Mouse (Mus musculus) intestine, embryonic 15.5 days (tissue): ENCODE data around the gene Ccnf. TPM values are rescaled to one million over a fixed set of nuclear protein-coding genes. Genes with fewer than 3 reads are reported as not detected.

Experiments used
- ATAC-seq: fragments of 200-750 bp; cut with Nextera tagmentation; 2 replicates; pipeline ENCODE4 v1.8.0; 2017; ENCODE audit warnings: moderate TSS enrichment, moderate library complexity
- H3K27ac ChIP-seq: fragments of 300-500 bp; sonication (generic); 2 replicates; pipeline ENCODE4 v1.5.1; 2015; ENCODE audit warnings: mild to moderate bottlenecking, inconsistent platforms
- H3K27me3 ChIP-seq: fragments of 300-500 bp; sonication (generic); replicated peaks from 2 replicates; pipeline ENCODE4 v1.6.1; 2015; ENCODE audit warnings: inconsistent platforms
- H3K36me3 ChIP-seq: fragments of 300-500 bp; sonication (generic); 2 replicates; pipeline ENCODE4 v1.6.1; 2015; ENCODE audit warnings: inconsistent platforms
- H3K4me1 ChIP-seq: fragments of 300-500 bp; sonication (generic); replicated peaks from 2 replicates; pipeline ENCODE4 v1.6.1; 2015; ENCODE audit warnings: inconsistent platforms
- H3K4me2 ChIP-seq: fragments of 300-500 bp; sonication (generic); replicated peaks from 2 replicates; pipeline ENCODE4 v1.6.1; 2015; ENCODE audit warnings: mild to moderate bottlenecking, inconsistent platforms
- H3K4me3 ChIP-seq: fragments of 300-500 bp; sonication (generic); replicated peaks from 2 replicates; pipeline ENCODE4 v1.5.1; 2015; ENCODE audit warnings: inconsistent platforms
- H3K9ac ChIP-seq: fragments of 300-500 bp; sonication (generic); 2 replicates; pipeline ENCODE4 v1.6.1; 2015; ENCODE audit warnings: inconsistent platforms
- H3K9me3 ChIP-seq: fragments of 300-500 bp; sonication (generic); 2 replicates; pipeline ENCODE4 v1.6.1; 2016; ENCODE audit warnings: inconsistent platforms
- WGBS: fragments of 180-500 bp; shearing (Covaris S2); methylation state at CpG from one replicate; pipeline ENCODE4 v1.1.7; 2015; 5-methylcytosine and 5-hydroxymethylcytosine counted together
- polyA plus RNA-seq: library from polyadenylated mRNA; unstranded; fragments of >200 nt; fragmentation: Nextera tagmentation; extraction: Ambion mirVana; gene quantifications from 2 replicates; pipeline ENCODE4 v1.2.1, GENCODE M21; 2015

Ccnf gene
- polyA plus RNA-seq, 1 experiment from 2014 or later: 51.9 TPM

- Histone ChIP-seq H3K27me3 (no peaks in the 10 kb centered on the region), H3K27ac (peak within 1 kb of the TSS; percentile 57; the same call in 1 of the 2 replicates), H3K36me3 (peaks cover 32% of the 10 kb centered on the region), H3K9ac (peak within 1 kb of the TSS; percentile 57), H3K4me3 (peak within 1 kb of the TSS; percentile 57), H3K4me1 (peaks cover 16% of the 10 kb centered on the region), H3K9me3 (no peaks in the 10 kb centered on the region), H3K4me2 (peak within 1 kb of the TSS; percentile 81)
- WGBS: 4% methylated on average over 41 of the region's 41 CpGs
- ATAC-seq: peak; percentile 96
Observed at GRCm38 (mm10) chr17:24220435-24221411, 30.6 kb downstream of the Ccnf start, which contains the start of gene Tedc2. Gene Tedc2, minus strand, starts transcription at chr17:24220851.

DNA sequence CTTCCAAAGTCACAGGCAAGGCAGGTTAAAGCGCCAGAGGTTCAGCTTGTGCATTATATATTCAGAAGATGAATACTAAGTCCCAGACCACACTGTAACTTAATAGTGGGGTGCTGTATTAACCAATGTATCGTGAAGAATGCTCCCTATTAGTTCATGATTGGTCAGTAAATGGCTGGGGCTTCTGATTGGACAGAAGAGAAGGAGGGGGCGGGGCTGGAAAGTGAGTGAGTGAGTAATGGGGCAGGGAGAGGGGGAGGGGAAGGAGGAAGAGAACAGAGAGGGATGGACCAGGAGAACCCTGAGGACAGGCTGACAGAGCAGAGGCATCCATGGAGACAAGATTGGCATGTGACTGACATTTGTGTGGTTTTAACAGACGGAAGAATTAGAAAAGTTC is 34.4 kb downstream of the Ccnf start:
- no peaks in the 10 kb centered on the region for H3K9me3 ChIP-seq
- H3K9ac ChIP-seq: no peak overlapping the region
- peaks cover 16% of the 10 kb centered on the region for H3K36me3 ChIP-seq
- H3K4me1 ChIP-seq: peaks cover 28% of the 10 kb centered on the region
- H3K27me3 ChIP-seq: no peaks in the 10 kb centered on the region
- WGBS: 74% methylated on average over 4 of the region's 4 CpGs
- ATAC-seq: no peak
- no peak overlapping the region for H3K27ac ChIP-seq
- no peak overlapping the region for H3K4me2 ChIP-seq
- no peak overlapping the region for H3K4me3 ChIP-seq

DNA sequence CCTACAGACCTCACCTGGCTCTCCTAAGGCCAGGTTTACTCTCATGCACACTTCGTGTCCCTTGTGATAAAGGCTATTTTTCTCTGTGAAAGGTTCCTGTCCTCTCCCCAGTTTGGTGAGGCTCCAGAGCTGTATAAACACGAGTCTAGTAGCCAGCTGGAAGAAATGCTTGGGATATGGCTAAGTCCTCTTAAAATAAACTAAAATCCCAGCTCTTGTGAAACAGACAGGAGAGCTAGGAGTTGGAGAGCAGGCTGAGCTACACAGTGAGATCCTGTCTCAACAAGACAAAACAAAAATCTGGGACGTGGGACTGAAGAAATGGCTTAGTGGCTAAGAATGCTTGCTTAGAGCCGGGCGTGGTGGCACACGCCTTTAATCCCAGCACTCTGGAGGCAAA is 38.1 kb downstream of the Ccnf start:
- Histone ChIP-seq H3K9ac (no peak overlapping the region), H3K4me3 (no peak overlapping the region), H3K27me3 (peaks cover 3% of the 10 kb centered on the region; the same call in 1 of the 2 replicates), H3K27ac (peak overlapping the region; percentile 42), H3K9me3 (no peaks in the 10 kb centered on the region), H3K36me3 (peaks cover 16% of the 10 kb centered on the region), H3K4me1 (peaks cover 43% of the 10 kb centered on the region), H3K4me2 (no peak overlapping the region)
- 51% methylated on average over 6 of the region's 6 CpGs for WGBS
- no peak for ATAC-seq

- ATAC-seq: no peak
- 40% methylated on average over 5 of the region's 5 CpGs for WGBS
- H3K4me2 ChIP-seq: peak overlapping the region; percentile 90
- H3K9ac ChIP-seq: no peak overlapping the region
- no peak overlapping the region for H3K4me3 ChIP-seq
- H3K36me3 ChIP-seq: peaks cover 14% of the 10 kb centered on the region
- H3K4me1 ChIP-seq: peaks cover 49% of the 10 kb centered on the region
- H3K9me3 ChIP-seq: no peaks in the 10 kb centered on the region
- peaks cover 10% of the 10 kb centered on the region for H3K27me3 ChIP-seq
- peak overlapping the region; percentile 41; the same call in 1 of the 2 replicates for H3K27ac ChIP-seq
Observed at GRCm38 (mm10) chr17:24212441-24213018, 38.8 kb downstream of the Ccnf start.

DNA sequence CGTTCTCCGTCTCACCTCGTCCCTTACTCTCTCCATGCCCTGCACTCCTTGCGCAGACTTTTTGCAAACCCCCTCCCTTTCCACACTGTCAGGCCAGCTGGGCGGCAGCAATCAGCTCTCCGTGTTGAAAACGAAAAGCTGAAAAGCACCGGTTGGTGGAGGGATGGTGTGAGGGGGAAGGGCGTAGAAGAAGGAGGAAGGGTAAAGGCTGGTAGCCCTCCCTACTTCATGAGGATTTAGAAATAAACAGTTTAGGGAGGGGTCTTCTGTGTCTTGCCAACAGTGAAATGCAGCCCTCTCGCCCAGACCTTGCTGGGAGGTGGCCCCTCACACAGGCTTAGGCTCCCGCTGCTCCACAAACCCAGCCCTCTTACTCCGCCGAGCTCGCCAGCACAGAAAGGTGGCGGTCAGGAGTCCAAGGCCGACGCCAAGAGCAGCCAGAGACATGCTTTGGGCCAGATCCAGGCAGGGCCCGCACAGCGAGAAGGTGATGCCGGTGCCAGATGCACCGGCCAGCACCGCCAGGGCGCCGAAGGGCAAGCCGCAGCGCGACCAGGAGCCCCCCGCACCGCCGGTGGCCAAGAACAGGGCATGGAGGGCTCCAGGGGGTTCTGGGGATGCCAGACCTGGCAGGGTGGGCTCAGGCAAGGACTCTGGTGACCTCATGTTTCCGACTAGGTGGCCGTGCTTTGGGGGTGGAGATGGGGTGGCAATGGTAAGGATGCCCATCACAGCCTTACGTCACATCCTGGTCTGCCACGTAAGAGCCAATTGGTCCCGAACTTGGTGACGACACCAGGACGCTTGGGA is 39.4 kb downstream of the Ccnf start:
- H3K9ac ChIP-seq: peak overlapping the region; percentile 61
- ATAC-seq: peak; percentile 31
- H3K9me3 ChIP-seq: no peaks in the 10 kb centered on the region
- peak overlapping the region; percentile 74 for H3K27ac ChIP-seq
- H3K4me1 ChIP-seq: peaks cover 56% of the 10 kb centered on the region
- peaks cover 13% of the 10 kb centered on the region for H3K36me3 ChIP-seq
- 5% methylated on average over 37 of the region's 37 CpGs for WGBS
- H3K27me3 ChIP-seq: peaks cover 14% of the 10 kb centered on the region
- peak overlapping the region; percentile 45 for H3K4me3 ChIP-seq
- H3K4me2 ChIP-seq: peak overlapping the region; percentile 90

DNA sequence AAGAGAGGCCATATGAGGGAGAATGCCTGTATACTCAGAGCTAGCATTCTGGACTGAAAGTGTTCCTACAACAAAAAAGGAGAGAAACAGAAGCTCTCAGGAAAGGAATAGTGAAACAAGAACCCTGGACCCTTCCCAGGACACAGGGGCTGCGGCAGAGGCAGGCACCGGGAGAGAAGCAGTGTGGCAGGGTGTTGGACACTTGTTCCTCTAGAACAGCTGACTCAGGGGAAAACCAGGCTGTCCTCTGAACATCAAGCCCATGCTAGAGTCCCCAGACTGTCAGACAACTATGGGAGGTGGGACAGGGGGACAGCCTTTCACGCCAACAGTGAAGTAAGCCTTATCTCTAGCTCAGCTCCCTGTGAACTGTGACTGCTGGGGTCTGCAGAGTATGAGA is 40.7 kb downstream of the Ccnf start:
- H3K9ac ChIP-seq: no peak overlapping the region
- peak overlapping the region; percentile 90; the same call in 1 of the 2 replicates for H3K4me2 ChIP-seq
- peaks cover 68% of the 10 kb centered on the region for H3K4me1 ChIP-seq
- ATAC-seq: no peak
- H3K27me3 ChIP-seq: peaks cover 14% of the 10 kb centered on the region
- H3K36me3 ChIP-seq: peaks cover 6% of the 10 kb centered on the region; the same call in 1 of the 2 replicates
- no peaks in the 10 kb centered on the region for H3K9me3 ChIP-seq
- no peak overlapping the region for H3K4me3 ChIP-seq
- 84% methylated on average over 3 of the region's 3 CpGs for WGBS
- peak overlapping the region; percentile 33 for H3K27ac ChIP-seq

DNA sequence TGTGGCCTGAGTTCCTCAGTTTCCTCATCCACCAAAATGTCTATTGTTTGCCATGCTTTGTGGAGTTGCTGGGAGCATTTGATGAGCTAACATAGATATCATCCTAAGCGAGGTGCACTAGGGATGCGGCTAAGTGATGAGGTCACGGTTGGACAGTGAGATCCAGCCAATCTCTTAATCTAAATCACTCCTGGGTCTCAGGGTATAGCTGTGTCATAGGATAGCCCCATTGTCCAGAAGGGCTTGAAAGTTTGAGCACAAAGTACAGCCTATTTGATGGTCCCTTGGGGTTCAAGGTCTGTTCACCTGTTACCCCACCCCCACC is 41.4 kb downstream of the Ccnf start:
- Histone ChIP-seq H3K27me3 (peaks cover 14% of the 10 kb centered on the region), H3K9me3 (no peaks in the 10 kb centered on the region), H3K36me3 (no peaks in the 10 kb centered on the region), H3K4me2 (peak overlapping the region; percentile 96; the same call in 1 of the 2 replicates), H3K9ac (0 out of 2 replicates have a peak overlapping the region, but pooled peaks have one; percentile 68), H3K4me1 (peaks cover 70% of the 10 kb centered on the region), H3K27ac (peak overlapping the region; percentile 91), H3K4me3 (no peak overlapping the region)
- ATAC-seq: no peak
- WGBS: 70% methylated on average over 3 of the region's 3 CpGs

GRCm38 (mm10) chr17:24209043-24209915 is 42.0 kb downstream of the Ccnf start, which contains the start of gene Ntn3:
Gene Ntn3, minus strand, starts transcription at chr17:24209531.
- Histone ChIP-seq H3K4me2 (peak within 1 kb of the TSS; percentile 96), H3K36me3 (no peaks in the 10 kb centered on the region), H3K4me3 (peak within 1 kb of the TSS; percentile 48), H3K27ac (peak within 1 kb of the TSS; percentile 91), H3K27me3 (peaks cover 14% of the 10 kb centered on the region), H3K4me1 (peaks cover 76% of the 10 kb centered on the region), H3K9me3 (no peaks in the 10 kb centered on the region), H3K9ac (peak within 1 kb of the TSS; percentile 68)
- ATAC-seq: peak; percentile 59
- 3% methylated on average over 43 of the region's 43 CpGs for WGBS

DNA sequence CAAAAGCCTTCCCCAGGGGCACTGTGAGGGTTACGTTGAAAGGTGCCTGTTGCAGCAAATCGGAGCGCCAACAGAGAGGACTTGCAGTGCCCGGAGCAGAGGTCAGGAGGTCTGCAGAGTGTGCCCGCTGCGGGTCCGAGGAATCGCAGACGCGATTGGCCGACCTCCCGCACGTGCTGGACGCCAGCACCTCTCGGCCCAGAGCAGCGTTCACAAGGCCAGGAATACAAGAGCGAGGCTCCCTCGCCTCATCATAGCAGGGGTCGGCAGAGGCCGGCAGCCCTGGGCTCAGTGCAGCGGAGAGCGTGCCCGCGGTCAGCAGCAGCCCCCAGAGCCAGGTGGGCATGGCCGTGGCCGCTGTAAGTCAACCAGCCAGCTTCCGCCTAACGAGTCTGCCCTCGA is 42.6 kb downstream of the Ccnf start:
- no peaks in the 10 kb centered on the region for H3K9me3 ChIP-seq
- WGBS: 8% methylated on average over 29 of the region's 29 CpGs
- H3K36me3 ChIP-seq: no peaks in the 10 kb centered on the region
- H3K4me3 ChIP-seq: peak overlapping the region; percentile 48
- peak overlapping the region; percentile 96 for H3K4me2 ChIP-seq
- peak overlapping the region; percentile 91 for H3K27ac ChIP-seq
- ATAC-seq: no peak
- peak overlapping the region; percentile 68 for H3K9ac ChIP-seq
- peaks cover 81% of the 10 kb centered on the region for H3K4me1 ChIP-seq
- peaks cover 14% of the 10 kb centered on the region for H3K27me3 ChIP-seq

DNA sequence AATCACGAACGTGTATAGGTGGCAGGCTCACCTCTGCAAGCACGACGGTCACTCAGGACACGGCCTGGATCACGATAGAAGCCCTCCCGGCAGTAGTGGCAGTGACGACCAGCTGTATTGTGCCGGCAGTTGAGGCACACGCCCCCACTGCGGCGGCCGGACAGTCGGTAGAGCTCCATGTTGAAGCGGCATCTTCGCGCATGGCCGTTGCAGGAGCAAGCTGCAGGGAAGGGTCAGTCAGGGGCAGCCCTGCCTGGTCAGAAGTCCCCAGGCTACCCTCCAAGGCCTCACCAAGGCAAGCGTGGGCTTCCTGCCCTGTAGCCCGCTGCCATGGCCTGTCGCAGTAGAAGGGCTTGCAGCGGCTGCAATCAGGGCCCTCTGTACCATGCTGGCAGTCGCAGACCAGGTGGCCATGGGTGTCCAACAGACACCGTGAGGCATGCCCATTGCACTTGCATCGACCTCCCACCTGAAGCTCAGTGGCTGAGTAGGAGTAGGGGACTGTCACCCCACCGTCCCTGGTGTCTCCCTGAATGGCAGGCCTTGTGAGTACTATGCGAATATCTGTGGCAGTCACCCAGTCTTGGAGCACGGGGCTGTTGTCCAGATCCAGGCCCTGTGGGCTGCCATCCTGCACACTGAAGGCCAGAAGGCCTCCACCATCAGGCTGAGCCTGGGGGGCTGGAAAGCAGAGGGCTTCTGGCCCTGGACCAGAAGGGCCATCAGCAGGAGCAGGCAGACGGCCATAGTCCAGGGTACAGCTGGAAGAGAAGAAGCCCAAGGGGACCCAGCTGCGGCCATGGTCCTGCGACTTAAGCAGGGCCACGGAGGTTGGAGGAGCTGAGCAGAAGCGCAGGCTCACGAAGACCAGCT is 43.3 kb downstream of the Ccnf start:
- 67% methylated on average over 34 of the region's 34 CpGs for WGBS
- H3K4me3 ChIP-seq: peak overlapping the region; percentile 48
- peaks cover 14% of the 10 kb centered on the region for H3K27me3 ChIP-seq
- peak overlapping the region; percentile 68 for H3K9ac ChIP-seq
- peak overlapping the region; percentile 91 for H3K27ac ChIP-seq
- no peak for ATAC-seq
- H3K4me2 ChIP-seq: peak overlapping the region; percentile 96
- no peaks in the 10 kb centered on the region for H3K36me3 ChIP-seq
- peaks cover 85% of the 10 kb centered on the region for H3K4me1 ChIP-seq
- no peaks in the 10 kb centered on the region for H3K9me3 ChIP-seq
